Mouse (Mus musculus): Measurements from ENCODE around the gene Arid5a.

- TF ChIP-seq MYOG (IDR thresholded peaks at IDR 0.05; ENCODE audit: control insufficient read depth, extremely low read depth, insufficient read length) (no peak), CTCF (IDR thresholded peaks at IDR 0.05; ENCODE audit: control insufficient read depth, insufficient read depth, insufficient read length) (peak; percentile 38), CEBPB (IDR thresholded peaks at IDR 0.05; ENCODE audit: low read depth) (no peak), MYOD1 (IDR thresholded peaks at IDR 0.05; ENCODE audit: control insufficient read depth, insufficient read length, low read depth) (no peak)
Measured at GRCm38 (mm10) chr1:36323746-36324448, 16.4 kb downstream of the Arid5a start.
